Comparison of ENCODE assay signal across 8 mouse cellular contexts in the genomic region with DNA sequence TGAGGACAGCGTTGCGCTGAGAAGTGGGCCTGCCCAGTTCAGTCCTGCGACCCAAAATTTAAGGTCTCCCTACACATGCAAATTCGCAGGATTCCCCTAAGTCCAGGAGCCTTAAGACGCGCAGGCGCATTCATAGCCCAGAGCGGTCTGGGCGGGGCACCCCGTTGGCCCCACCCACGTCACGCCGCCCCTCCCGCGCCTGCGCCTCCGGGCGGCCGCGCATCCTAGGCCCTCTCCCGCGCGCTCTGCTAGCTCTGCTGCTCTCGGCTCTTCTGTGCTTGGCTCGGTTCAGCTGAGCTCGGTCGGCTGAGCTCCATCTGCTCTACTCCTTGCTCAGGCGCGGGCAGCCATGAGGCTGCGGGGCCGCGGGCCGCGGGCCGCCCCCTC. TPM values are rescaled to one million over a fixed set of nuclear protein-coding genes. Genes with fewer than 3 reads are reported as not detected.
DNase-seq lines count a peak whose midpoint lies in the region; ATAC-seq lines count a peak whose summit lies in the region.

A gene (plus strand): TSS at position 164 of the 387 bp plus-strand sequence.

- H3K4me1 ChIP-seq in intestine, embryonic 15.5 days (replicated peaks): peaks cover 16% of the 10 kb centered on the region; the same call in 1 of the 2 replicates

- no peaks in the 10 kb centered on the region for H3K27me3 ChIP-seq in intestine, embryonic 15.5 days (replicated peaks)

- H3K9ac ChIP-seq in intestine, embryonic 15.5 days: peak within 1 kb of the TSS; percentile 89

- H3K9me3 ChIP-seq in intestine, embryonic 15.5 days: no peaks in the 10 kb centered on the region

- no peaks in the 10 kb centered on the region for H3K36me3 ChIP-seq in intestine, embryonic 15.5 days

- under 1% methylated on average over 35 of the region's 35 CpGs for WGBS in intestine, embryonic 15.5 days

- H3K4me3 ChIP-seq in intestine, embryonic 15.5 days (replicated peaks): peak within 1 kb of the TSS; percentile 95

- H3K4me2 ChIP-seq in intestine, embryonic 15.5 days (replicated peaks): peak within 1 kb of the TSS; percentile 90

- peak within 1 kb of the TSS; percentile 98 for H3K27ac ChIP-seq in intestine, embryonic 15.5 days

- intact Hi-C loops in left cerebral cortex, postnatal 25 days (cut with DNase I): loop anchor here (2.0 kb wide), 1 partner anchor 40 kb away; no protein-coding TSS in a partner anchor

- DNase-seq in adrenal gland, postnatal 10 days: peak; percentile 93
- DNase-seq in embryo, embryonic 9.5 days (ENCODE audit: extremely low spot score): peak; percentile 88
- DNase-seq in gastrocnemius, postnatal 4 days (ENCODE audit: low spot score in 2 of 2): peak; percentile 87 to 88
- peak; percentile 90 to 92 for DNase-seq in left cerebral cortex, postnatal 25 days (ENCODE audit: low spot score in 2 of 2)
- peak; percentile 94 for DNase-seq in mesoderm, embryonic 11.5 days (ENCODE audit: low read depth, low spot score)
- peak; percentile 90 for DNase-seq in right cerebral cortex, postnatal 25 days
- peak; percentile 75 to 82 for DNase-seq in urinary bladder, postnatal 36 days (ENCODE audit: low spot score in 2 of 2)

- peak; percentile 98 for ATAC-seq in intestine, embryonic 15.5 days

RNA-seq across cellular contexts. Expression of the gene that starts here (rescaled TPM):
- total RNA-seq in adrenal gland, postnatal 10 days (2021): 10 to 100 TPM; 17.0 to 20.4 TPM
- total RNA-seq in gastrocnemius, postnatal 4 days (2021): 10 to 100 TPM; 17.8 to 19.0 TPM
- polyA plus RNA-seq in intestine, embryonic 15.5 days (2015; fragmentation: Nextera tagmentation; extraction: Ambion mirVana): 19.8 and 22.5 TPM in 2 replicates
- total RNA-seq in left cerebral cortex, postnatal 25 days (2021): 10 to 100 TPM; 43.0 to 43.9 TPM

Comparison
In these comparisons a context has a peak if more than half of its experiments do, and no peak if none do; other contexts are left out.
1. Peak in every context shown above with its lines: DNase-seq, ATAC-seq, H3K4me3 ChIP-seq and H3K27ac ChIP-seq.